Comparison of ENCODE assay signal across 11 mouse cellular contexts in genomic region chr10:24778643-24779020, GRCm38 (mm10).
DNase-seq lines count a peak whose midpoint lies in the region; ATAC-seq lines count a peak whose summit lies in the region.
"Had no signal": no experiment of that assay in that cellular context is flagged by ENCODE, and none has a peak within 500 bp of the region (broad histone marks: within the 10 kb centered on the region; RNA-seq: fewer than 3 reads in every experiment).

No protein-coding gene starts in this region.

- no peak overlapping the region for H3K9ac ChIP-seq in embryonic facial prominence, embryonic 11.5 days (replicated peaks; ENCODE audit: low read length)
- no peak overlapping the region for H3K9ac ChIP-seq in limb, embryonic 15.5 days
- H3K9ac ChIP-seq: forebrain, embryonic 12.5 days; liver, embryonic 13.5 days had no signal

- no peaks in the 10 kb centered on the region for H3K27me3 ChIP-seq in embryonic facial prominence, embryonic 11.5 days (ENCODE audit: control insufficient read depth, insufficient read depth, low read length)
- H3K27me3 ChIP-seq in limb, embryonic 15.5 days = no peaks in the 10 kb centered on the region
- H3K27me3 ChIP-seq: forebrain, embryonic 12.5 days; liver, embryonic 13.5 days had no signal

- no peaks in the 10 kb centered on the region for H3K9me3 ChIP-seq in embryonic facial prominence, embryonic 11.5 days (replicated peaks; ENCODE audit: control insufficient read depth, low read length)
- no peaks in the 10 kb centered on the region for H3K9me3 ChIP-seq in limb, embryonic 15.5 days
- H3K9me3 ChIP-seq: forebrain, embryonic 12.5 days; liver, embryonic 13.5 days had no signal

- no peaks in the 10 kb centered on the region for H3K36me3 ChIP-seq in embryonic facial prominence, embryonic 11.5 days (replicated peaks; ENCODE audit: control insufficient read depth, insufficient read depth, low read depth, low read length)
- H3K36me3 ChIP-seq in limb, embryonic 15.5 days = no peaks in the 10 kb centered on the region
- H3K36me3 ChIP-seq: forebrain, embryonic 12.5 days; liver, embryonic 13.5 days had no signal

- peak overlapping the region; percentile 13; the same call in 1 of the 2 replicates for H3K4me2 ChIP-seq in embryonic facial prominence, embryonic 11.5 days (ENCODE audit: low read depth, low read length)
- H3K4me2 ChIP-seq in limb, embryonic 15.5 days = peak overlapping the region; percentile 43
- H3K4me2 ChIP-seq: forebrain, embryonic 12.5 days; liver, embryonic 13.5 days had no signal

- no peak overlapping the region for H3K27ac ChIP-seq in embryonic facial prominence, embryonic 11.5 days (replicated peaks; ENCODE audit: low read depth, low read length)
- peak overlapping the region; percentile 40; the same call in 1 of the 2 replicates for H3K27ac ChIP-seq in limb, embryonic 15.5 days
- H3K27ac ChIP-seq: forebrain, embryonic 12.5 days; liver, embryonic 13.5 days had no signal

- no peak for ATAC-seq in embryonic facial prominence, embryonic 11.5 days (replicated peaks; ENCODE audit: insufficient number of reproducible peaks, low FRiP score, low TSS enrichment, low read depth)
- ATAC-seq in limb, embryonic 15.5 days (ENCODE audit: insufficient number of reproducible peaks, low FRiP score, low TSS enrichment, low read depth) = peak; percentile 7; the same call in 1 of the 2 replicates

- no peaks in the 10 kb centered on the region for H3K4me1 ChIP-seq in embryonic facial prominence, embryonic 11.5 days (ENCODE audit: control insufficient read depth, insufficient read depth, low read length)
- H3K4me1 ChIP-seq in limb, embryonic 15.5 days = peaks cover 6% of the 10 kb centered on the region; the same call in 1 of the 2 replicates
- H3K4me1 ChIP-seq: forebrain, embryonic 12.5 days; liver, embryonic 13.5 days had no signal

- intact Hi-C loops in heart, postnatal 14 days (cut with DNase I) = no loop called here
- intact Hi-C loops in left cerebral cortex, postnatal 36 days (cut with DNase I) = no loop called here
- intact Hi-C loops in left cerebral cortex, postnatal 10 days (cut with DNase I) = no loop called here

- no peak overlapping the region for H3K4me3 ChIP-seq in embryonic facial prominence, embryonic 11.5 days (ENCODE audit: low read depth, low read length)
- H3K4me3 ChIP-seq in limb, embryonic 15.5 days = peak overlapping the region; percentile 11; the same call in 1 of the 2 replicates
- H3K4me3 ChIP-seq: forebrain, embryonic 12.5 days; liver, embryonic 13.5 days had no signal

- 63% methylated on average over 11 of the region's 11 CpGs for WGBS in embryonic facial prominence, embryonic 11.5 days
- 27% methylated on average over 11 of the region's 11 CpGs for WGBS in limb, embryonic 15.5 days

- DNase-seq in heart, adult 11 months = peak; percentile 88
- DNase-seq in heart, postnatal 14 days = no peak
- peak; percentile 18 to 24 for DNase-seq in left cerebral cortex, postnatal 36 days (ENCODE audit: low spot score in 2 of 2)
- no peak for DNase-seq in left cerebral cortex, postnatal 10 days (ENCODE audit: extremely low spot score in 1 of 2, low spot score in 2 of 2)
- DNase-seq in embryonic facial prominence, embryonic 11.5 days (ENCODE audit: low spot score) = no peak
- DNase-seq in ovary, postnatal 14 days (ENCODE audit: low spot score) = no peak
- DNase-seq in adrenal gland, postnatal 4 days (ENCODE audit: low spot score in 2 of 2) = no peak
- DNase-seq: cerebellum, adult 9-11 months; liver, embryonic 13.5 days had no signal

Comparison
In these comparisons a context has a peak if more than half of its experiments do, and no peak if none do; other contexts are left out.
1. DNase-seq: peak in heart, adult 11 months (single experiment) and left cerebral cortex, postnatal 36 days (2 of 2); none in heart, postnatal 14 days (0 of 2), left cerebral cortex, postnatal 10 days (0 of 2), embryonic facial prominence, embryonic 11.5 days (single experiment), ovary, postnatal 14 days (single experiment) and adrenal gland, postnatal 4 days (0 of 2).